Mouse (Mus musculus) G1E (cell line): Measurements from ENCODE around the gene Lrp8.

Source experiments
- CTCF ChIP-seq: IDR thresholded peaks from 2 replicates; pipeline ENCODE4 v1.5.1; 2012; ENCODE audit warnings: low read depth, low read length, inconsistent platforms, mixed read lengths
- GATA1 ChIP-seq: IDR thresholded peaks from 2 replicates; pipeline ENCODE4 v1.6.1; 2012; ENCODE audit warnings: borderline replicate concordance, low read length, inconsistent platforms, mixed read lengths
- GATA2 ChIP-seq: IDR thresholded peaks from 2 replicates; pipeline ENCODE4 v1.6.1; 2012; ENCODE audit warnings: low read depth, low read length, inconsistent platforms, borderline replicate concordance
- POLR2AphosphoS5 ChIP-seq: IDR thresholded peaks from 2 replicates; pipeline ENCODE4 v1.6.1; 2012; ENCODE audit warnings: low read depth, low read length, inconsistent platforms; ENCODE audit not compliant: insufficient replicate concordance
- TAL1 ChIP-seq: conservative IDR thresholded peaks from 2 replicates; pipeline ENCODE4 v1.6.1; 2012; ENCODE audit warnings: low read depth, low read length, inconsistent platforms, mixed read lengths

DNA sequence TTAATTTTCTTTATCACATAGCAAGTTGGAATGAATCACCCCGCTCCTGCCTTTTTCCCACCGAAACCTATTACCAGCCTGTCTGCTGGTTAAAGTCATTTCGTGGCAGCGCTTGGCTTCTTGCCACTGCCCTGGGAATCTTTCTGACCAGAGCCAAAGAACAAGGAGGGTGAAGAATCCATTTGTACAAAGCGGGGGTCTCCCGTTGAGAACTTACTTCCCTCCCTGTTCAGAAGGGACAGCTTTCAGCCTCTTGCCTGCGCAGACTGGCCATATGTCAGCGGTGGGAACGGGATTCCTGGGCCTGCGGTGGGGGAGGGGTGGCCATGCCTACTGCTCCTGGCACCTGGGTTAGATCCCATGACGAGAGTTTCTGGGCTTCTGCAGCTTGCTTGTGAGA, 21.4 kb downstream of the Lrp8 start:
- no peak for TF ChIP-seq CTCF
- no peak for TF ChIP-seq GATA1
- TF ChIP-seq POLR2AphosphoS5 = no peak
- TF ChIP-seq TAL1 = no peak
- no peak for TF ChIP-seq GATA2
